Mouse (Mus musculus): ENCODE measurements around the gene Hsd17b7.

DNA sequence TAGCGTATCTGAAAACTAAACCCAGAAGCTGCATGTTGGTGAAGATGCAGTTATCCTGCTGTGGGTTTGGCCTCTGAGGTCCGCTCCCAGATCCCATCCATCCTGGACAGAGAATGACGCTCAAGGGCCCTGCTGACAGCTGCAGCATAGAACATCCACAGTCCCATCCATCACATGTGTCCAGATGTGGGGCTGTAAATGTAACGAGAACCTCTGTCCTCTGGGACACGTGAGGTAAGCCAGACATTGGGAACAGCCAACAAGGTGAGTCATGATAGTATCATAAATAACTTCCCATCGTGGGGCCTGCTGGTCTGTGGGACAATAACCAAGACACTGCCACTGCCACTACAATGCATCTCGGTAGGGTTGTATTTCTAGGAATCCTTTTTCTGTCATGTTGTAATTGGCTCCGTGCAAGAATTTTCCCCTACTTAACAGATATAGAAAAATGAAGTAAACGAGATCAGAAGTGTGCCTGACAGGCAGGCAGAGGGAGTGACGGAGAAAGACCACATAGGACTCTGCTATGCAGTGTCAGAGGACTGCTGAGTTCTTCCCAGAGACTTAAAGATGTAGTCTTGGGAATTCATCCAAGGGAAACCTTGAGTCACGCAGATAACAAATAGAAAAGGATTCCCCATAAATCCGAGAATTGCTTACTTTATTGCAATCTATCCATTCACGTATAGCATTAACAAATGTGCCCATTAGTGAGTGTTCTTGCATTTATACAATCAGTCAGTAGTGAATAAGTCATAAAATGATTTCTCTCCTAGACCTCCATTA lies 39.6 kb upstream of the Hsd17b7 start:
- TF ChIP-seq CTCF (IDR thresholded peaks at IDR 0.05; ENCODE audit: low read depth) (no peak), EP300 (IDR thresholded peaks at IDR 0.05; ENCODE audit: low read depth) (no peak)

Measured in liver, embryonic 14.5 days (tissue).